Mouse (Mus musculus) embryonic facial prominence, embryonic 12.5 days (tissue): ENCODE measurements around the gene Rcan3. TPM values are rescaled to one million over a fixed set of nuclear protein-coding genes. Genes with fewer than 3 reads are reported as not detected.
A peak's percentile ranks its signal among the peaks of the same experiment; 100 is the strongest.

Experiments used
- ATAC-seq: fragments of 200-750 bp; cut with Nextera tagmentation; 2 replicates; pipeline ENCODE4 v1.8.0; 2017; ENCODE audit not compliant: insufficient number of reproducible peaks, insufficient read depth, low FRiP score, low TSS enrichment
- H3K27ac ChIP-seq: fragments of 300-500 bp; sonication (generic); 2 replicates; pipeline ENCODE4 v1.5.1; 2016; ENCODE audit warnings: mild to moderate bottlenecking
- H3K27me3 ChIP-seq: fragments of 300-500 bp; sonication (generic); 2 replicates; pipeline ENCODE4 v1.6.1; 2016; ENCODE audit warnings: mild to moderate bottlenecking, moderate library complexity
- H3K36me3 ChIP-seq: fragments of 300-500 bp; sonication (generic); 2 replicates; pipeline ENCODE4 v1.6.1; 2016; ENCODE audit warnings: mild to moderate bottlenecking
- H3K4me1 ChIP-seq: fragments of 300-500 bp; sonication (generic); 2 replicates; pipeline ENCODE4 v1.6.1; 2016
- H3K4me2 ChIP-seq: fragments of 300-500 bp; sonication (generic); replicated peaks from 2 replicates; pipeline ENCODE4 v1.6.1; 2016; ENCODE audit warnings: mild to moderate bottlenecking, moderate library complexity
- H3K4me3 ChIP-seq: fragments of 300-500 bp; sonication (generic); 2 replicates; pipeline ENCODE4 v1.5.1; 2016; ENCODE audit warnings: mild to moderate bottlenecking
- H3K9ac ChIP-seq: fragments of 300-500 bp; sonication (generic); 2 replicates; pipeline ENCODE4 v1.6.1; 2016; ENCODE audit warnings: mild to moderate bottlenecking, moderate library complexity
- H3K9me3 ChIP-seq: fragments of 300-500 bp; sonication (generic); 2 replicates; pipeline ENCODE4 v1.6.1; 2016; ENCODE audit warnings: mild to moderate bottlenecking, moderate library complexity
- WGBS: fragments of 180-500 bp; shearing (Covaris S2); methylation state at CpG from one replicate; pipeline ENCODE4 v1.1.7; 2016; 5-methylcytosine and 5-hydroxymethylcytosine counted together
- polyA plus RNA-seq: library from polyadenylated mRNA; unstranded; fragments of >200 nt; fragmentation: Nextera tagmentation; extraction: Ambion mirVana; gene quantifications from 2 replicates; pipeline ENCODE4 v1.2.1, GENCODE M21; 2016

Gene Rcan3
- polyA plus RNA-seq, result 14.6 and 17.2 TPM in 2 replicates

- peak; percentile 37; the same call in 1 of the 2 replicates for ATAC-seq
- Histone ChIP-seq H3K36me3 (no peaks in the 10 kb centered on the region), H3K9ac (peak within 1 kb of the TSS; percentile 87), H3K4me2 (peak within 1 kb of the TSS; percentile 92), H3K4me1 (peaks cover 9% of the 10 kb centered on the region; the same call in 1 of the 2 replicates), H3K4me3 (peak within 1 kb of the TSS; percentile 79), H3K27me3 (no peaks in the 10 kb centered on the region), H3K9me3 (no peaks in the 10 kb centered on the region), H3K27ac (no peak within 1 kb of the TSS; the same call in 1 of the 2 replicates)
- under 1% methylated on average over 61 of the region's 79 CpGs for WGBS
Measured at GRCm38 (mm10) chr4:135433443-135434394, at the start of gene Rcan3. TSS of gene Rcan3 (minus strand) at chr4:135433853.

- Histone ChIP-seq H3K4me1 (peaks cover 3% of the 10 kb centered on the region; the same call in 1 of the 2 replicates), H3K9ac (no peak overlapping the region), H3K9me3 (no peaks in the 10 kb centered on the region), H3K4me3 (no peak overlapping the region), H3K36me3 (no peaks in the 10 kb centered on the region), H3K4me2 (no peak overlapping the region), H3K27me3 (no peaks in the 10 kb centered on the region), H3K27ac (no peak overlapping the region)
- ATAC-seq, result no peak
- 76% methylated on average over 9 of the region's 9 CpGs for WGBS
Measured at GRCm38 (mm10) chr4:135480370-135480769, 46.7 kb upstream of the Rcan3 start.

- Histone ChIP-seq H3K4me3 (no peak overlapping the region), H3K36me3 (no peaks in the 10 kb centered on the region), H3K27ac (no peak overlapping the region), H3K27me3 (no peaks in the 10 kb centered on the region), H3K9me3 (no peaks in the 10 kb centered on the region), H3K9ac (no peak overlapping the region), H3K4me1 (peaks cover 3% of the 10 kb centered on the region; the same call in 1 of the 2 replicates), H3K4me2 (no peak overlapping the region)
- WGBS, result 86% methylated on average over 10 of the region's 10 CpGs
- no peak for ATAC-seq
Measured at GRCm38 (mm10) chr4:135477851-135478250, 44.2 kb upstream of the Rcan3 start.

- H3K36me3 ChIP-seq, result no peaks in the 10 kb centered on the region
- no peak overlapping the region for H3K4me2 ChIP-seq
- H3K4me3 ChIP-seq, result no peak overlapping the region
- no peak for ATAC-seq
- H3K27ac ChIP-seq, result no peak overlapping the region
- no peak overlapping the region for H3K9ac ChIP-seq
- H3K27me3 ChIP-seq, result no peaks in the 10 kb centered on the region
- no peaks in the 10 kb centered on the region for H3K9me3 ChIP-seq
- WGBS, result 94% methylated on average over 11 of the region's 11 CpGs
- no peaks in the 10 kb centered on the region for H3K4me1 ChIP-seq
Measured at GRCm38 (mm10) chr4:135463406-135463805, 29.8 kb upstream of the Rcan3 start.

GRCm38 (mm10) chr4:135453572-135453971 lies 19.9 kb upstream of the Rcan3 start:
- peaks cover 10% of the 10 kb centered on the region for H3K4me1 ChIP-seq
- no peaks in the 10 kb centered on the region for H3K9me3 ChIP-seq
- no peak overlapping the region for H3K9ac ChIP-seq
- 67% methylated on average over 12 of the region's 12 CpGs for WGBS
- no peak overlapping the region for H3K27ac ChIP-seq
- ATAC-seq, result no peak
- H3K4me2 ChIP-seq, result no peak overlapping the region
- H3K27me3 ChIP-seq, result no peaks in the 10 kb centered on the region
- H3K36me3 ChIP-seq, result no peaks in the 10 kb centered on the region
- H3K4me3 ChIP-seq, result no peak overlapping the region

- H3K36me3 ChIP-seq, result no peaks in the 10 kb centered on the region
- H3K4me1 ChIP-seq, result peaks cover 10% of the 10 kb centered on the region
- no peak overlapping the region for H3K4me2 ChIP-seq
- H3K4me3 ChIP-seq, result no peak overlapping the region
- WGBS, result 60% methylated on average over 6 of the region's 6 CpGs
- no peak overlapping the region for H3K9ac ChIP-seq
- no peaks in the 10 kb centered on the region for H3K9me3 ChIP-seq
- ATAC-seq, result no peak
- H3K27me3 ChIP-seq, result no peaks in the 10 kb centered on the region
- no peak overlapping the region for H3K27ac ChIP-seq
Measured at GRCm38 (mm10) chr4:135453164-135453563, 19.5 kb upstream of the Rcan3 start.

- no peak overlapping the region; the same call in 1 of the 2 replicates for H3K27ac ChIP-seq
- H3K4me3 ChIP-seq, result no peak overlapping the region
- 44% methylated on average over 18 of the region's 18 CpGs for WGBS
- no peaks in the 10 kb centered on the region for H3K27me3 ChIP-seq
- H3K9me3 ChIP-seq, result no peaks in the 10 kb centered on the region
- H3K4me1 ChIP-seq, result peaks cover 10% of the 10 kb centered on the region
- ATAC-seq, result no peak
- H3K36me3 ChIP-seq, result no peaks in the 10 kb centered on the region
- H3K4me2 ChIP-seq, result peak overlapping the region; percentile 25; the same call in 1 of the 2 replicates
- no peak overlapping the region for H3K9ac ChIP-seq
Measured at GRCm38 (mm10) chr4:135451360-135452015, 17.8 kb upstream of the Rcan3 start.

GRCm38 (mm10) chr4:135442473-135442872 lies 8.8 kb upstream of the Rcan3 start:
- Histone ChIP-seq H3K9ac (no peak overlapping the region), H3K36me3 (no peaks in the 10 kb centered on the region), H3K4me2 (no peak overlapping the region), H3K9me3 (no peaks in the 10 kb centered on the region), H3K27me3 (no peaks in the 10 kb centered on the region), H3K27ac (no peak overlapping the region), H3K4me3 (no peak overlapping the region), H3K4me1 (no peaks in the 10 kb centered on the region; the same call in 1 of the 2 replicates)
- 72% methylated on average over 5 of the region's 5 CpGs for WGBS
- ATAC-seq, result no peak

- Histone ChIP-seq H3K4me1 (no peaks in the 10 kb centered on the region; the same call in 1 of the 2 replicates), H3K4me3 (no peak overlapping the region), H3K27ac (no peak overlapping the region), H3K9me3 (no peaks in the 10 kb centered on the region), H3K4me2 (no peak overlapping the region), H3K36me3 (no peaks in the 10 kb centered on the region), H3K9ac (no peak overlapping the region), H3K27me3 (no peaks in the 10 kb centered on the region)
- ATAC-seq, result no peak
- 58% methylated on average over 9 of the region's 9 CpGs for WGBS
Measured at GRCm38 (mm10) chr4:135439904-135440522, 6.4 kb upstream of the Rcan3 start.

GRCm38 (mm10) chr4:135439188-135439647 lies 5.6 kb upstream of the Rcan3 start:
- Histone ChIP-seq H3K4me3 (peak overlapping the region; percentile 16; the same call in 1 of the 2 replicates), H3K9ac (no peak overlapping the region), H3K27ac (0 out of 2 replicates have a peak overlapping the region, but pooled peaks have one; percentile 11), H3K36me3 (no peaks in the 10 kb centered on the region), H3K27me3 (no peaks in the 10 kb centered on the region), H3K9me3 (no peaks in the 10 kb centered on the region), H3K4me2 (peak overlapping the region; percentile 46), H3K4me1 (peaks cover 5% of the 10 kb centered on the region)
- WGBS, result 2% methylated on average over 15 of the region's 15 CpGs
- peak; percentile 70 for ATAC-seq

- ATAC-seq, result no peak
Measured at GRCm38 (mm10) chr4:135437924-135438323, 4.3 kb upstream of the Rcan3 start.

More at GRCm38 (mm10) chr4:135437924-135438323, 4.3 kb upstream of the Rcan3 start:
- H3K4me2 ChIP-seq, result no peak overlapping the region
- H3K36me3 ChIP-seq, result no peaks in the 10 kb centered on the region
- H3K4me1 ChIP-seq, result peaks cover 8% of the 10 kb centered on the region
- H3K27ac ChIP-seq, result no peak overlapping the region
- H3K4me3 ChIP-seq, result no peak overlapping the region
- H3K9ac ChIP-seq, result no peak overlapping the region
- H3K9me3 ChIP-seq, result no peaks in the 10 kb centered on the region
- H3K27me3 ChIP-seq, result no peaks in the 10 kb centered on the region
